Mouse (Mus musculus): ENCODE measurements around the gene Lrrc8d. TPM values are rescaled to one million over a fixed set of nuclear protein-coding genes. Genes with fewer than 3 reads are reported as not detected.
A peak's percentile ranks its signal among the peaks of the same experiment; 100 is the strongest.

Gene Lrrc8d
- polyA plus RNA-seq, 1 experiment: 34.6 TPM

DNA sequence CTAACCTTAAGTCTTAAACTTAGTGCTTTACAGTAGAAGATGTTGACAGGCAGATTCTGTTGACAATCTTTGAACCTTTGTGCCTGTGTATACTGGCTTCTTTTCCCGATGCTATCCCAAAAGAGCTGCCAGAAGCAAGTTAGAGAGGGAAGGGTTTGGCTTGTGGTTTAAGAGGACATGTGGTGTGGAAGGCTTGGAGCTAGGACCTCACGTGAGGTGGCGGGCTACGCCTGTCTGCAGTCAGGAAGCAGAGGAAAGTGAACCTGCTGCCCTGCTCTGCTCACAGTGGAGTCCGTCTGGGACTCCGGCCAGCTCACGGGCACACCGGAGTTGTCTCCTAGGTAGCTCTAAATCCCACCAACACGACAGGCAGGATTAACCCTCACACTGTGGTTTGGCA is 59.1 kb downstream of the Lrrc8d start:
- Histone ChIP-seq H3K4me1 (ENCODE audit: control insufficient read depth, insufficient read depth, low read length) (no peaks in the 10 kb centered on the region), H3K4me3 (ENCODE audit: low read depth, low read length) (no peak overlapping the region), H3K9ac (ENCODE audit: low read depth, poor library complexity, severe bottlenecking) (no peak overlapping the region), H3K36me3 (ENCODE audit: control insufficient read depth, insufficient read depth, low read length, poor library complexity, severe bottlenecking) (no peaks in the 10 kb centered on the region; the same call in 1 of the 2 replicates), H3K27ac (ENCODE audit: insufficient read depth, low read length) (no peak overlapping the region), H3K9me3 (replicated peaks; ENCODE audit: control insufficient read depth, insufficient read depth, low read length, poor library complexity, severe bottlenecking) (no peaks in the 10 kb centered on the region), H3K27me3 (ENCODE audit: control insufficient read depth, insufficient read depth, low read length, poor library complexity, severe bottlenecking) (no peaks in the 10 kb centered on the region)
- no peak for TF ChIP-seq CTCF (IDR thresholded peaks at IDR 0.05; ENCODE audit: low read depth, low read length)
- no peak for TF ChIP-seq EP300 (IDR thresholded peaks at IDR 0.05; ENCODE audit: insufficient read depth, low read depth, low read length)
- TF ChIP-seq POLR2A (IDR thresholded peaks at IDR 0.05; ENCODE audit: insufficient read depth, low read length): no peak

DNA sequence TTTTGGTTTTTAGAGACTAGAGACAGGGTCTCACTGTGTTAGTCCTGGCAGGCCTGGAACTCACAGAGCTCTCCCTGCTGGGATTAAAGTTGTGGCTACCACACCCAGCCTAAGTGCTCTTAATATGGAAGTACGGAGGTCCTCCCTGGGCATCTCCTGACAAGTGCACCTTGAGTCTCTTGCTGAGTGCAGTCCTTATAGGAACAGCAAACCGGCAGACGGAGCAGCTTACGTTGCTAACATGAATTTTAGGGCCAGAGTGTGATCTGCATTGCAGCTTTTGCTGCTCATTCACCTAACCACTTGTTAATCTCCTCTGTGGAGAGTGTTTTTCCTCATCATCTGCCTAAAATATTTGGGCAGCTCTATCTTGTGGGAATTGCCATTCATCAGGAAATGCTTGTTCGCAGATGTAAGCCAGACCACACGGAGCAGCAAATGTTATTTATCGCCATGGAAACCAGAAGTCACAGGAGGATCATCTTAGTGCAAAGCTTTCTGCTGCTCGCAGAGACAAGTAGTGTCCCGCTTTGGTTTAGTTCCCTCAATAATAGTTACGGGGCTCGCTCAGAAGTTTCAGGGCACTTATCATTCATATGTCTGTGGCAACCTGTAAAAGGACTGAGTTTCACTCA is 62.2 kb downstream of the Lrrc8d start:
- Histone ChIP-seq H3K27ac (ENCODE audit: insufficient read depth, low read length) (no peak overlapping the region), H3K9ac (ENCODE audit: low read depth, poor library complexity, severe bottlenecking) (no peak overlapping the region), H3K36me3 (ENCODE audit: control insufficient read depth, insufficient read depth, low read length, poor library complexity, severe bottlenecking) (0 out of 2 replicates have a peak, but pooled peaks cover 3% of the 10 kb centered on the region), H3K4me1 (ENCODE audit: control insufficient read depth, insufficient read depth, low read length) (peaks cover 5% of the 10 kb centered on the region), H3K27me3 (ENCODE audit: control insufficient read depth, insufficient read depth, low read length, poor library complexity, severe bottlenecking) (no peaks in the 10 kb centered on the region), H3K9me3 (replicated peaks; ENCODE audit: control insufficient read depth, insufficient read depth, low read length, poor library complexity, severe bottlenecking) (no peaks in the 10 kb centered on the region), H3K4me3 (ENCODE audit: low read depth, low read length) (no peak overlapping the region)
- TF ChIP-seq POLR2A (IDR thresholded peaks at IDR 0.05; ENCODE audit: insufficient read depth, low read length) (no peak), EP300 (IDR thresholded peaks at IDR 0.05; ENCODE audit: insufficient read depth, low read depth, low read length) (no peak), CTCF (IDR thresholded peaks at IDR 0.05; ENCODE audit: low read depth, low read length) (no peak)

DNA sequence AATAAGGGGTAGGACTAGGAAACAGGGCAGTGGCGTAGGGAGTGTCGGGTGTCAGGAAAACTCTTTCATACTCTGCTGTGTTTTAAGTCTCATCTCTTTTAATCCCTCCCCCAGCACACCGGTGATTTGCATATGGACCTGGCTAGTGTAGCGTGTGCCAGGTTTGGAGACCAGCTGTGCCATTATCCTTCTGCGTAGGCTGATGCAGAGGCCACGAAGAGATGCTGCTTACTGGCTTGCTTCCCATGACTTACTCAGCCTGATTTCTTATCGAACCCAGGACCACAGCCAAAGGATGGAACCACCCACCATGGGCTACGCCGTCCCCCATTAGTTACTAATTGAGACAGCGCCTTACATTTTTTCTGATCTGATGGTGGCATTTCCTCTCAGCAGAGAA is 64.6 kb downstream of the Lrrc8d start:
- H3K27ac ChIP-seq (ENCODE audit: insufficient read depth, low read length): no peak overlapping the region
- no peak overlapping the region for H3K4me3 ChIP-seq (ENCODE audit: low read depth, low read length)
- no peaks in the 10 kb centered on the region for H3K27me3 ChIP-seq (ENCODE audit: control insufficient read depth, insufficient read depth, low read length, poor library complexity, severe bottlenecking)
- H3K36me3 ChIP-seq (ENCODE audit: control insufficient read depth, insufficient read depth, low read length, poor library complexity, severe bottlenecking): 0 out of 2 replicates have a peak, but pooled peaks cover 3% of the 10 kb centered on the region
- no peaks in the 10 kb centered on the region for H3K9me3 ChIP-seq (replicated peaks; ENCODE audit: control insufficient read depth, insufficient read depth, low read length, poor library complexity, severe bottlenecking)
- H3K9ac ChIP-seq (ENCODE audit: low read depth, poor library complexity, severe bottlenecking): no peak overlapping the region
- TF ChIP-seq EP300 (IDR thresholded peaks at IDR 0.05; ENCODE audit: insufficient read depth, low read depth, low read length): no peak
- H3K4me1 ChIP-seq (ENCODE audit: control insufficient read depth, insufficient read depth, low read length): peaks cover 7% of the 10 kb centered on the region

DNA sequence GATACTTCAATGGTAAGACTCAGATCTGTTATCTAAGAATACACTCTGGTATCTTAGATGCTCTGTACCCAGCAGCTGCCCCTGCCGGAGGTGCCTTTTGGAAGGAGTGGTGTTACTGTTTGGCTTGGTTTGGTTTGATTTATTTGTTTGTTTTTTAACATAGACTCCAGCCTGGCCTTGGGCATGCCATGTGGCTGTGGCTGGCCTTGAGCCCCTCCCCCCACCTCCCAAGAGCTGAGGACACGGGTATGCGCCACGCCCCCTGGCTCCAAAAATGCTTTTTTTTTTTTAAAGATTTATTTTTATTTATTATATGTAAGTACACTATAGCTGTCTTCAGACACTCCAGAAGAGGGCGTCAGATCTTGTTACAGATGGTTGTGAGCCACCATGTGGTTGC is 65.6 kb downstream of the Lrrc8d start:
- no peak overlapping the region for H3K4me3 ChIP-seq (ENCODE audit: low read depth, low read length)
- no peak overlapping the region for H3K27ac ChIP-seq (ENCODE audit: insufficient read depth, low read length)
- no peaks in the 10 kb centered on the region for H3K9me3 ChIP-seq (replicated peaks; ENCODE audit: control insufficient read depth, insufficient read depth, low read length, poor library complexity, severe bottlenecking)
- H3K4me1 ChIP-seq (ENCODE audit: control insufficient read depth, insufficient read depth, low read length): peaks cover 7% of the 10 kb centered on the region
- 0 out of 2 replicates have a peak, but pooled peaks cover 3% of the 10 kb centered on the region for H3K36me3 ChIP-seq (ENCODE audit: control insufficient read depth, insufficient read depth, low read length, poor library complexity, severe bottlenecking)
- no peaks in the 10 kb centered on the region for H3K27me3 ChIP-seq (ENCODE audit: control insufficient read depth, insufficient read depth, low read length, poor library complexity, severe bottlenecking)
- TF ChIP-seq POLR2A (IDR thresholded peaks at IDR 0.05; ENCODE audit: insufficient read depth, low read length) (no peak), CTCF (IDR thresholded peaks at IDR 0.05; ENCODE audit: low read depth, low read length) (no peak), EP300 (IDR thresholded peaks at IDR 0.05; ENCODE audit: insufficient read depth, low read depth, low read length) (no peak)
- no peak overlapping the region for H3K9ac ChIP-seq (ENCODE audit: low read depth, poor library complexity, severe bottlenecking)

DNA sequence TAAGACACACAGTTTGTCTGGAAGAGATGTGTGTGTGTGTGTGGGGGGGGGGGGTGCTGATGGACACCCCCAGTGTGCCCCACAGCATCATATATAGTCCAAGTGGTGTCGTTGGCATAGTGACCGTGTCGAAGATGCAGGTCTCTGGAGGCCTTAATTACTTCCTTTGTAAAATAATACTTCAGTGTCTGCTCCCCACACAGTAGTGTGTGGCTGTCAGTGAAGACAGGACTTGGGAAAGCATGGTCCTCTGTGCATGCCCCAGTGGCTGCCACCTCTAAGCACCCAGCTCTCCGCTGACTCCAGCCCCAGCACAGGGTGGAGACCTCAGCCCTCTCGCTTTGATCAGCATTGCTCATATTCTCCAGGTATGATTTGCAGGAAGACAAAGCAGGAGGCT is 76.6 kb downstream of the Lrrc8d start:
- no peak overlapping the region for H3K9ac ChIP-seq (ENCODE audit: low read depth, poor library complexity, severe bottlenecking)
- no peak overlapping the region for H3K4me3 ChIP-seq (ENCODE audit: low read depth, low read length)
- TF ChIP-seq EP300 (IDR thresholded peaks at IDR 0.05; ENCODE audit: insufficient read depth, low read depth, low read length): no peak
- TF ChIP-seq CTCF (IDR thresholded peaks at IDR 0.05; ENCODE audit: low read depth, low read length): no peak
- no peak for TF ChIP-seq POLR2A (IDR thresholded peaks at IDR 0.05; ENCODE audit: insufficient read depth, low read length)
- no peaks in the 10 kb centered on the region for H3K9me3 ChIP-seq (replicated peaks; ENCODE audit: control insufficient read depth, insufficient read depth, low read length, poor library complexity, severe bottlenecking)
- no peak overlapping the region for H3K27ac ChIP-seq (ENCODE audit: insufficient read depth, low read length)
- no peaks in the 10 kb centered on the region for H3K27me3 ChIP-seq (ENCODE audit: control insufficient read depth, insufficient read depth, low read length, poor library complexity, severe bottlenecking)
- no peaks in the 10 kb centered on the region for H3K36me3 ChIP-seq (ENCODE audit: control insufficient read depth, insufficient read depth, low read length, poor library complexity, severe bottlenecking)
- peaks cover 9% of the 10 kb centered on the region for H3K4me1 ChIP-seq (ENCODE audit: control insufficient read depth, insufficient read depth, low read length)

DNA sequence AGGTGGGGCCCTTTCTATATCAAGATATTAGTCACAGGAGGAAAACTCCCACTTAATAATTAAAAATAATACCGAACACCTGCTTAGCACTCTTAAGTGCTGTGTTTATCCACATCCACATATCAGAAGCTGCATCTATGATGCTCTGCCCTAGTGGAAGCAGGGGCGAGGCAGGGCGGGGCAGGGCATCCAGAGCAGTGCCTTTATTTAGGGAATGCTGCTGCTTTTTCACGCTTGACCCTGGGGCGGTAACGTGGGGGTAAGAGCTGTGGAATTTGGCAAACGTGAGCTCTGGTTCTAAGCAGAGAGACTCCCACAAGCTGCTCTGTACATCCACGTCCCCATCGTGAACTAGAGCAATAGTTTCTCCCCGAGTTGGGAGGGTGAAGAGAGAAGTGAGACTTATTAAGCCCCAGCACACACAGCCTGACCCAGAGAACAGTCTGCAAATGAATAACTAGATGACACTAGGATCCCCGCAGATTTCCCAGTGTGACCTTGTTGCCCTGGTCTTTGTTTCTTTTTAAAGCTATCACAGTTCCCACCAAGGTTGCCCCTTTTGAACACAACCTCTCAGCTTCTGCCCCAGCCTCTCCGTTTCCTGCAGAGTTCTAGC is 77.3 kb downstream of the Lrrc8d start:
- no peak overlapping the region for H3K4me3 ChIP-seq (ENCODE audit: low read depth, low read length)
- no peaks in the 10 kb centered on the region for H3K36me3 ChIP-seq (ENCODE audit: control insufficient read depth, insufficient read depth, low read length, poor library complexity, severe bottlenecking)
- peak overlapping the region; percentile 36 for H3K27ac ChIP-seq (ENCODE audit: insufficient read depth, low read length)
- no peaks in the 10 kb centered on the region for H3K27me3 ChIP-seq (ENCODE audit: control insufficient read depth, insufficient read depth, low read length, poor library complexity, severe bottlenecking)
- TF ChIP-seq EP300 (IDR thresholded peaks at IDR 0.05; ENCODE audit: insufficient read depth, low read depth, low read length) (no peak), POLR2A (IDR thresholded peaks at IDR 0.05; ENCODE audit: insufficient read depth, low read length) (no peak), CTCF (IDR thresholded peaks at IDR 0.05; ENCODE audit: low read depth, low read length) (no peak)
- no peaks in the 10 kb centered on the region for H3K9me3 ChIP-seq (replicated peaks; ENCODE audit: control insufficient read depth, insufficient read depth, low read length, poor library complexity, severe bottlenecking)
- H3K9ac ChIP-seq (ENCODE audit: low read depth, poor library complexity, severe bottlenecking): no peak overlapping the region
- peaks cover 9% of the 10 kb centered on the region for H3K4me1 ChIP-seq (ENCODE audit: control insufficient read depth, insufficient read depth, low read length)

Data from ES-Bruce4 (cell line).